Mouse (Mus musculus): ENCODE results near the gene Rpusd1. TPM values are rescaled to one million over a fixed set of nuclear protein-coding genes. Genes with fewer than 3 reads are reported as not detected.

Gene Rpusd1
- polyA plus RNA-seq, 1 experiment from 2014 or later, result 19.4 TPM

- no peak for ATAC-seq
- H3K36me3 ChIP-seq (ENCODE audit: control insufficient read depth, insufficient read depth, low read length), result no peaks in the 10 kb centered on the region
Measured at GRCm38 (mm10) chr17:25709994-25710393, 17.5 kb upstream of the Rpusd1 start.

GRCm38 (mm10) chr17:25711136-25711535, 16.3 kb upstream of the Rpusd1 start:
- no peaks in the 10 kb centered on the region for H3K9me3 ChIP-seq (ENCODE audit: control insufficient read depth, low read length)
- H3K4me2 ChIP-seq (ENCODE audit: low read depth, low read length), result no peak overlapping the region
- H3K36me3 ChIP-seq (ENCODE audit: control insufficient read depth, insufficient read depth, low read length), result no peaks in the 10 kb centered on the region
- no peak for ATAC-seq
- H3K4me1 ChIP-seq (ENCODE audit: control insufficient read depth, insufficient read depth, low read length), result no peaks in the 10 kb centered on the region
- no peaks in the 10 kb centered on the region for H3K27me3 ChIP-seq (replicated peaks; ENCODE audit: control insufficient read depth, insufficient read depth, low read length)
- 82% methylated on average over 4 of the region's 4 CpGs for WGBS
- H3K4me3 ChIP-seq (ENCODE audit: low read length), result no peak overlapping the region
- H3K9ac ChIP-seq (ENCODE audit: low read depth, low read length), result no peak overlapping the region
- no peak overlapping the region for H3K27ac ChIP-seq (ENCODE audit: low read length)

More at GRCm38 (mm10) chr17:25709994-25710393, 17.5 kb upstream of the Rpusd1 start:
- Histone ChIP-seq H3K9ac (ENCODE audit: low read depth, low read length) (no peak overlapping the region), H3K4me1 (ENCODE audit: control insufficient read depth, insufficient read depth, low read length) (no peaks in the 10 kb centered on the region), H3K27me3 (replicated peaks; ENCODE audit: control insufficient read depth, insufficient read depth, low read length) (no peaks in the 10 kb centered on the region), H3K27ac (ENCODE audit: low read length) (no peak overlapping the region), H3K4me2 (ENCODE audit: low read depth, low read length) (no peak overlapping the region), H3K4me3 (ENCODE audit: low read length) (no peak overlapping the region), H3K9me3 (ENCODE audit: control insufficient read depth, low read length) (no peaks in the 10 kb centered on the region)
- 87% methylated on average over 2 of the region's 2 CpGs for WGBS

- 64% methylated on average over 3 of the region's 3 CpGs for WGBS
- ATAC-seq, result no peak
- H3K9ac ChIP-seq (ENCODE audit: low read depth, low read length), result no peak overlapping the region
Measured at GRCm38 (mm10) chr17:25715627-25716026, 11.8 kb upstream of the Rpusd1 start.

GRCm38 (mm10) chr17:25716130-25716529, 11.3 kb upstream of the Rpusd1 start:
- Histone ChIP-seq H3K9me3 (ENCODE audit: control insufficient read depth, low read length) (no peaks in the 10 kb centered on the region), H3K4me2 (ENCODE audit: low read depth, low read length) (no peak overlapping the region)
- 10% methylated on average over 6 of the region's 6 CpGs for WGBS

More at GRCm38 (mm10) chr17:25715627-25716026, 11.8 kb upstream of the Rpusd1 start:
- Histone ChIP-seq H3K27ac (ENCODE audit: low read length) (no peak overlapping the region), H3K27me3 (replicated peaks; ENCODE audit: control insufficient read depth, insufficient read depth, low read length) (peaks cover 21% of the 10 kb centered on the region), H3K36me3 (ENCODE audit: control insufficient read depth, insufficient read depth, low read length) (peaks cover 3% of the 10 kb centered on the region; the same call in 1 of the 2 replicates), H3K4me2 (ENCODE audit: low read depth, low read length) (no peak overlapping the region), H3K4me3 (ENCODE audit: low read length) (no peak overlapping the region), H3K9me3 (ENCODE audit: control insufficient read depth, low read length) (no peaks in the 10 kb centered on the region), H3K4me1 (ENCODE audit: control insufficient read depth, insufficient read depth, low read length) (peaks cover 13% of the 10 kb centered on the region)

GRCm38 (mm10) chr17:25716711-25717637, 10.5 kb upstream of the Rpusd1 start, which contains the start of gene Gng13:
Gene Gng13 (plus strand): TSS chr17:25717171.
- H3K4me1 ChIP-seq (ENCODE audit: control insufficient read depth, insufficient read depth, low read length), result peaks cover 13% of the 10 kb centered on the region
- ATAC-seq, result peak; percentile 66
- H3K36me3 ChIP-seq (ENCODE audit: control insufficient read depth, insufficient read depth, low read length), result peaks cover 3% of the 10 kb centered on the region; the same call in 1 of the 2 replicates
- H3K27me3 ChIP-seq (replicated peaks; ENCODE audit: control insufficient read depth, insufficient read depth, low read length), result peaks cover 21% of the 10 kb centered on the region
- H3K27ac ChIP-seq (ENCODE audit: low read length), result no peak within 1 kb of the TSS
- 2% methylated on average over 45 of the region's 45 CpGs for WGBS
- peak within 1 kb of the TSS; percentile 44 for H3K9ac ChIP-seq (ENCODE audit: low read depth, low read length)
- peak within 1 kb of the TSS; percentile 47 for H3K4me3 ChIP-seq (ENCODE audit: low read length)
- no peaks in the 10 kb centered on the region for H3K9me3 ChIP-seq (ENCODE audit: control insufficient read depth, low read length)
- H3K4me2 ChIP-seq (ENCODE audit: low read depth, low read length), result peak within 1 kb of the TSS; percentile 81

More at GRCm38 (mm10) chr17:25716130-25716529, 11.3 kb upstream of the Rpusd1 start:
- no peak for ATAC-seq
- Histone ChIP-seq H3K4me1 (ENCODE audit: control insufficient read depth, insufficient read depth, low read length) (peaks cover 13% of the 10 kb centered on the region), H3K27me3 (replicated peaks; ENCODE audit: control insufficient read depth, insufficient read depth, low read length) (peaks cover 21% of the 10 kb centered on the region), H3K4me3 (ENCODE audit: low read length) (no peak overlapping the region), H3K36me3 (ENCODE audit: control insufficient read depth, insufficient read depth, low read length) (peaks cover 3% of the 10 kb centered on the region; the same call in 1 of the 2 replicates), H3K27ac (ENCODE audit: low read length) (no peak overlapping the region), H3K9ac (ENCODE audit: low read depth, low read length) (no peak overlapping the region)

- peaks cover 13% of the 10 kb centered on the region for H3K4me1 ChIP-seq (ENCODE audit: control insufficient read depth, insufficient read depth, low read length)
- peak overlapping the region; percentile 81 for H3K4me2 ChIP-seq (ENCODE audit: low read depth, low read length)
- H3K36me3 ChIP-seq (ENCODE audit: control insufficient read depth, insufficient read depth, low read length), result peaks cover 5% of the 10 kb centered on the region; the same call in 1 of the 2 replicates
- H3K4me3 ChIP-seq (ENCODE audit: low read length), result peak overlapping the region; percentile 47
- ATAC-seq, result no peak
- H3K27ac ChIP-seq (ENCODE audit: low read length), result no peak overlapping the region
- 13% methylated on average over 6 of the region's 6 CpGs for WGBS
- H3K9ac ChIP-seq (ENCODE audit: low read depth, low read length), result peak overlapping the region; percentile 44
- H3K27me3 ChIP-seq (replicated peaks; ENCODE audit: control insufficient read depth, insufficient read depth, low read length), result peaks cover 21% of the 10 kb centered on the region
- no peaks in the 10 kb centered on the region for H3K9me3 ChIP-seq (ENCODE audit: control insufficient read depth, low read length)
Measured at GRCm38 (mm10) chr17:25717691-25718090, 9.8 kb upstream of the Rpusd1 start.

GRCm38 (mm10) chr17:25721476-25721875, 6.0 kb upstream of the Rpusd1 start:
- Histone ChIP-seq H3K36me3 (ENCODE audit: control insufficient read depth, insufficient read depth, low read length) (peaks cover 13% of the 10 kb centered on the region), H3K27me3 (replicated peaks; ENCODE audit: control insufficient read depth, insufficient read depth, low read length) (peaks cover 18% of the 10 kb centered on the region), H3K4me2 (ENCODE audit: low read depth, low read length) (no peak overlapping the region), H3K27ac (ENCODE audit: low read length) (no peak overlapping the region), H3K4me3 (ENCODE audit: low read length) (no peak overlapping the region), H3K9me3 (ENCODE audit: control insufficient read depth, low read length) (no peaks in the 10 kb centered on the region), H3K4me1 (ENCODE audit: control insufficient read depth, insufficient read depth, low read length) (peaks cover 20% of the 10 kb centered on the region), H3K9ac (ENCODE audit: low read depth, low read length) (no peak overlapping the region)
- no peak for ATAC-seq
- WGBS, result 96% methylated on average over 5 of the region's 5 CpGs

- Histone ChIP-seq H3K36me3 (ENCODE audit: control insufficient read depth, insufficient read depth, low read length) (peaks cover 13% of the 10 kb centered on the region), H3K4me2 (ENCODE audit: low read depth, low read length) (no peak overlapping the region), H3K27ac (ENCODE audit: low read length) (no peak overlapping the region), H3K9me3 (ENCODE audit: control insufficient read depth, low read length) (no peaks in the 10 kb centered on the region), H3K4me3 (ENCODE audit: low read length) (no peak overlapping the region), H3K9ac (ENCODE audit: low read depth, low read length) (no peak overlapping the region), H3K27me3 (replicated peaks; ENCODE audit: control insufficient read depth, insufficient read depth, low read length) (no peaks in the 10 kb centered on the region), H3K4me1 (ENCODE audit: control insufficient read depth, insufficient read depth, low read length) (peaks cover 17% of the 10 kb centered on the region)
- ATAC-seq, result no peak
- 94% methylated on average over 19 of the region's 19 CpGs for WGBS
Measured at GRCm38 (mm10) chr17:25723470-25723869, 4.0 kb upstream of the Rpusd1 start.

- H3K4me1 ChIP-seq (ENCODE audit: control insufficient read depth, insufficient read depth, low read length), result peaks cover 21% of the 10 kb centered on the region
- no peaks in the 10 kb centered on the region for H3K27me3 ChIP-seq (replicated peaks; ENCODE audit: control insufficient read depth, insufficient read depth, low read length)
- no peak overlapping the region for H3K4me3 ChIP-seq (ENCODE audit: low read length)
- WGBS, result 79% methylated on average over 7 of the region's 7 CpGs
- no peak for ATAC-seq
- H3K27ac ChIP-seq (ENCODE audit: low read length), result no peak overlapping the region
- peaks cover 13% of the 10 kb centered on the region for H3K36me3 ChIP-seq (ENCODE audit: control insufficient read depth, insufficient read depth, low read length)
- no peak overlapping the region for H3K9ac ChIP-seq (ENCODE audit: low read depth, low read length)
- H3K9me3 ChIP-seq (ENCODE audit: control insufficient read depth, low read length), result no peaks in the 10 kb centered on the region
- H3K4me2 ChIP-seq (ENCODE audit: low read depth, low read length), result no peak overlapping the region
Measured at GRCm38 (mm10) chr17:25723919-25724318, 3.6 kb upstream of the Rpusd1 start.
